Mouse (Mus musculus): ENCODE measurements around the gene Ip6k2. TPM values are rescaled to one million over a fixed set of nuclear protein-coding genes. Genes with fewer than 3 reads are reported as not detected.
A peak's percentile ranks its signal among the peaks of the same experiment; 100 is the strongest.

Ip6k2 gene
- polyA plus RNA-seq, 1 experiment from 2014 or later: 71.3 TPM

DNA sequence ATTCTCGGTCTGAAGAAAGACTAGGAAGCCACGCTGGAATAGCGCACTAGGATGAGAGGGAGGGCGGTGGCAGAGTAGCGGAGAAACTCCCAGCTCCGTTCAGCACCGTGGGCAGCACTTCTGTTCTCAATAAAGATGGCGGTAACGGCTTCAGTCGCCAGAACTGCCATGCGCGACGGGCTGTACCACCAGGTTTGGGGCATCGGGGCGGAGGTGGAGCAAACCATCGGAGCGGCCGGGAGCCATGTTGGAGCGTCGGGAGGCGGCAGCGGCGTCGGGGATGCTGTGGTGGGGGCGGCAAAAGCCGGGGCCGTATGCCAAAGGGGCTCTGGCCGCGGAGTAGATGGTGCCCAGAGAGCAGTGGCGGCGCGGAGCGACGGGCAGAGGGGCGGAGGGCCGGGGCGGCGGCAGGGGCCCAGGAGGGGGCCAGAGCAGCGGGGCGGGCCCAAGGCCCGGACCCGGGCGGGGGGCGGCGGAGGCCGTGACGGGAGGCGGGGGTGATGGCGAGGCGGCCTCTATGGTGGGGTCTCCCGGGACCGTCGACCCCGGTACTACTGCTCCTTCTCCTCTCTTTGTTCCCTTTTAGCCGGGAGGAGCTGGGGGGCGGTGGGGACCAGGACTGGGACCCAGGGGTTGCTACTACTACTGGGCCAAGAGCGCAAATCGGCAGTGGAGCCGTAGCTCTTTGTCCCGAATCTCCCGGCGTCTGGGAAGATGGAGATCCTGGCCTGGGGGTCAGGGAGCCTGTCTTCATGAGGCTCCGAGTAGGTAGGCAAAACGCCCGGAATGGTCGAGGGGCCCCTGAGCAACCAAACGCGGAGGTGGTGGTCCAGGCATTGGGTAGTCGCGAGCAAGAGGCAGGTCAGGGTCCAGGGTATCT, 42.5 kb downstream of the Ip6k2 start, which contains the start of gene Celsr3:
Gene Celsr3, plus strand, starts transcription at position 501 of the 880 bp plus-strand sequence.
- Histone ChIP-seq H3K27me3 (replicated peaks) (peaks cover 78% of the 10 kb centered on the region), H3K36me3 (no peaks in the 10 kb centered on the region), H3K4me1 (peaks cover 16% of the 10 kb centered on the region), H3K4me2 (peak within 1 kb of the TSS; percentile 90), H3K27ac (no peak within 1 kb of the TSS), H3K4me3 (replicated peaks) (peak within 1 kb of the TSS; percentile 43), H3K9ac (no peak within 1 kb of the TSS), H3K9me3 (no peaks in the 10 kb centered on the region)
- WGBS: 4% methylated on average over 51 of the region's 70 CpGs
- peak; percentile 71 for ATAC-seq (ENCODE audit: insufficient read depth, low FRiP score, low read depth)

- peak overlapping the region; percentile 43 for H3K4me3 ChIP-seq (replicated peaks)
- 0 out of 2 replicates have a peak, but pooled peaks have one; percentile 14 for ATAC-seq (ENCODE audit: insufficient read depth, low FRiP score, low read depth)
- WGBS: 3% methylated on average over 38 of the region's 39 CpGs
Observed at GRCm38 (mm10) chr9:108826700-108827340, 43.2 kb downstream of the Ip6k2 start.

DNA sequence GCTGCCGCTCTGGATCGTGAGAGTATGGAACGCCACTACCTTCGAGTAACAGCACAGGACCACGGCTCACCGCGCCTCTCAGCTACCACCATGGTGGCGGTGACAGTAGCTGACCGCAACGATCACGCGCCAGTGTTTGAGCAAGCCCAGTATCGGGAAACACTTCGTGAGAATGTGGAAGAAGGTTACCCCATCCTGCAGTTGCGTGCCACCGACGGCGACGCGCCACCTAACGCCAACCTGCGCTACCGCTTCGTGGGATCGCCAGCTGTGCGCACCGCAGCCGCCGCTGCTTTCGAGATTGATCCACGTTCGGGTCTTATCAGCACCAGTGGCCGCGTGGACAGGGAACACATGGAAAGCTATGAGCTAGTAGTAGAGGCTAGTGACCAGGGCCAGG, 43.9 kb downstream of the Ip6k2 start:
- H3K9ac ChIP-seq: no peak overlapping the region
- ATAC-seq (ENCODE audit: insufficient read depth, low FRiP score, low read depth): no peak
- 8% methylated on average over 34 of the region's 34 CpGs for WGBS

More at GRCm38 (mm10) chr9:108826700-108827340, 43.2 kb downstream of the Ip6k2 start:
- Histone ChIP-seq H3K4me2 (peak overlapping the region; percentile 90), H3K36me3 (no peaks in the 10 kb centered on the region), H3K27ac (no peak overlapping the region), H3K9me3 (no peaks in the 10 kb centered on the region), H3K4me1 (peaks cover 20% of the 10 kb centered on the region), H3K27me3 (replicated peaks) (peaks cover 84% of the 10 kb centered on the region), H3K9ac (no peak overlapping the region)

DNA sequence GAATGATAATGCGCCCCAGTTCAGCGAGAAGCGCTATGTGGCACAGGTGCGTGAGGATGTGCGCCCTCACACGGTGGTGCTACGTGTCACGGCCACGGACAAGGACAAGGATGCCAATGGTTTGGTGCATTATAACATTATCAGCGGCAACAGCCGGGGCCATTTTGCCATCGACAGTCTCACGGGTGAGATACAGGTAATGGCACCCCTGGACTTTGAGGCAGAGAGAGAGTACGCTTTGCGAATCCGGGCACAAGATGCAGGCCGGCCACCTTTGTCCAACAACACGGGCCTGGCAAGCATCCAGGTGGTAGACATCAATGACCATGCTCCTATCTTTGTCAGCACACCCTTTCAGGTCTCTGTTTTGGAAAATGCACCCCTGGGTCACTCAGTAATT, 44.3 kb downstream of the Ip6k2 start:
- peak overlapping the region; percentile 43; the same call in 1 of the 2 replicates for H3K4me3 ChIP-seq (replicated peaks)
- peak overlapping the region; percentile 90 for H3K4me2 ChIP-seq
- H3K36me3 ChIP-seq: no peaks in the 10 kb centered on the region
- peaks cover 24% of the 10 kb centered on the region for H3K4me1 ChIP-seq
- ATAC-seq (ENCODE audit: insufficient read depth, low FRiP score, low read depth): no peak
- peaks cover 93% of the 10 kb centered on the region for H3K27me3 ChIP-seq (replicated peaks)
- no peak overlapping the region for H3K27ac ChIP-seq
- no peak overlapping the region for H3K9ac ChIP-seq
- no peaks in the 10 kb centered on the region for H3K9me3 ChIP-seq
- WGBS: 64% methylated on average over 18 of the region's 18 CpGs

More for the DNA sequence above, 43.9 kb downstream of the Ip6k2 start:
- Histone ChIP-seq H3K4me2 (peak overlapping the region; percentile 90), H3K4me1 (peaks cover 24% of the 10 kb centered on the region), H3K36me3 (no peaks in the 10 kb centered on the region), H3K9me3 (no peaks in the 10 kb centered on the region), H3K4me3 (replicated peaks) (peak overlapping the region; percentile 43), H3K27ac (no peak overlapping the region), H3K27me3 (replicated peaks) (peaks cover 90% of the 10 kb centered on the region)

DNA sequence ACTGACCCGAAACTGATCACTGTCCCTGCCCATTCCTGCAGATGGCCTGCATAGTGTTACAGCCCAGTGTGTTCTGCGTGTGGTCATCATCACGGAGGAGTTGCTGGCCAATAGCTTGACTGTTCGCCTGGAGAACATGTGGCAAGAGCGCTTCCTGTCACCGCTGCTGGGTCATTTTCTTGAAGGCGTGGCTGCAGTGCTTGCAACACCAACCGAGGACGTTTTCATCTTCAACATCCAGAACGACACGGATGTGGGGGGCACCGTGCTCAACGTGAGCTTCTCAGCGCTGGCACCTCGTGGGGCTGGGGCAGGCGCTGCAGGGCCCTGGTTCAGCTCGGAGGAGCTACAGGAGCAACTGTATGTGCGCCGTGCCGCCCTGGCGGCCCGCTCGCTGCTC, 48.0 kb downstream of the Ip6k2 start:
- 5% methylated on average over 23 of the region's 23 CpGs for WGBS
- no peak overlapping the region for H3K27ac ChIP-seq
- peak overlapping the region; percentile 48 for H3K4me3 ChIP-seq (replicated peaks)
- H3K9me3 ChIP-seq: no peaks in the 10 kb centered on the region
- H3K9ac ChIP-seq: no peak overlapping the region
- ATAC-seq (ENCODE audit: insufficient read depth, low FRiP score, low read depth): no peak
- H3K27me3 ChIP-seq (replicated peaks): peaks cover 71% of the 10 kb centered on the region
- H3K4me1 ChIP-seq: peaks cover 17% of the 10 kb centered on the region
- no peaks in the 10 kb centered on the region for H3K36me3 ChIP-seq
- peak overlapping the region; percentile 95 for H3K4me2 ChIP-seq

DNA sequence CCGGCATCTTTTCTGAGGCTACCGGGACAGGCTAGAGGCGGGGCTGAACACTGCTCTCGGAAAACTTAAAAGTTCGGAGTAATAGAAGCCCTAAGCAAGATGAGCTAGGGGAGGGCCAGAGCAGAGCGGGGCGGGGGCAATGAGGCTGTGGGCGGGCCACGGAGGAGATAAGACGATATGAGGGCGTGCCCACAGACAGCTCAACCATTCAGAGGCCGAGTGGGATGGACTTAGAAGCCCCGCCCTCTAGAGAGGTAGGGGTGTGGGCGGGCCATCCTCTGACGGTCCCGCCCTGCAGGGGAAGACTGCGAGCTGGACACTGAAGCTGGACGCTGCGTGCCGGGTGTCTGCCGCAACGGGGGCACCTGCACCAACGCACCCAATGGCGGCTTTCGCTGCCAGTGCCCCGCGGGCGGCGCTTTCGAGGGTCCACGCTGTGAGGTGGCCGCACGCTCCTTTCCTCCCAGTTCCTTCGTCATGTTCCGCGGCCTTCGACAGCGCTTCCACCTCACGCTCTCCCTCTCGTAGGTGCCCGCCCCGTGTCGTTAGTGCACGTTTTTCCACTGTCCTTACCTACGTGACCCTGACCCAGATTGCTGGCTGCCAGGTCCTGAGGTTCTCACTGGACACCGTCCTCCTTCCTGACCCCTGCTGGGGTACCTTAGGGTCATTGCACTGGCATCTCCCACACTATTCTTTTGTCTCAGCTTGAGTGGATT, 49.0 kb downstream of the Ip6k2 start:
- Histone ChIP-seq H3K36me3 (no peaks in the 10 kb centered on the region), H3K4me3 (replicated peaks) (peak overlapping the region; percentile 48), H3K4me2 (peak overlapping the region; percentile 95), H3K27me3 (replicated peaks) (peaks cover 63% of the 10 kb centered on the region), H3K4me1 (peaks cover 12% of the 10 kb centered on the region), H3K9ac (no peak overlapping the region), H3K27ac (no peak overlapping the region), H3K9me3 (no peaks in the 10 kb centered on the region)
- 4% methylated on average over 46 of the region's 46 CpGs for WGBS
- peak; percentile 99 for ATAC-seq (ENCODE audit: insufficient read depth, low FRiP score, low read depth)

- ATAC-seq (ENCODE audit: insufficient read depth, low FRiP score, low read depth): peak; percentile 38; the same call in 1 of the 2 replicates
- no peaks in the 10 kb centered on the region for H3K27me3 ChIP-seq (replicated peaks)
- no peak overlapping the region for H3K4me3 ChIP-seq (replicated peaks)
- 0 out of 2 replicates have a peak, but pooled peaks cover 4% of the 10 kb centered on the region for H3K4me1 ChIP-seq
- no peaks in the 10 kb centered on the region for H3K36me3 ChIP-seq
- WGBS: 12% methylated on average over 14 of the region's 14 CpGs
- no peak overlapping the region for H3K9ac ChIP-seq
- H3K4me2 ChIP-seq: peak overlapping the region; percentile 42
- no peak overlapping the region for H3K27ac ChIP-seq
- no peaks in the 10 kb centered on the region for H3K9me3 ChIP-seq
Observed at GRCm38 (mm10) chr9:108842989-108843388, 59.4 kb downstream of the Ip6k2 start.

DNA sequence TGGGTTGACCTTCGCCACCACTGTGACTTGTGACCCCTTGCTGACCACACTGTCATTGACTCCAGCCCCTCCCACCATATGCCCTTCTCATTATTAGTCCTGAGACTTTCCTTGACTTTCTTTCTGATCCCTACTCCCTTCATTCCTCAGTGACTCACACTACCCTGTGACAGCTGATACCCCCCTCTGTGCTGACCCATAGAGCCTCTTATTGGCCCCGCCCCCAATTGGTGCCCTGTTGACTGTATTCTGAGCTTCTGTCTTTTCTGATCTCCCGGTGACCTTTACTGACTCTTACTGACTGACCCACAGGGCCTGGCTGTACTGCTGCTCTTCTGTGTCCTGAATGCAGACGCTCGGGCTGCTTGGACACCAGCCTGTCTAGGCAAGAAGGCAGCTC, 61.8 kb downstream of the Ip6k2 start:
- 65% methylated on average over 5 of the region's 5 CpGs for WGBS
- Histone ChIP-seq H3K27ac (no peak overlapping the region), H3K36me3 (no peaks in the 10 kb centered on the region), H3K4me1 (0 out of 2 replicates have a peak, but pooled peaks cover 4% of the 10 kb centered on the region), H3K9me3 (no peaks in the 10 kb centered on the region), H3K4me3 (replicated peaks) (no peak overlapping the region), H3K9ac (no peak overlapping the region), H3K4me2 (no peak overlapping the region), H3K27me3 (replicated peaks) (no peaks in the 10 kb centered on the region)
- no peak for ATAC-seq (ENCODE audit: insufficient read depth, low FRiP score, low read depth)

GRCm38 (mm10) chr9:108847374-108847773, 63.8 kb downstream of the Ip6k2 start:
- H3K4me3 ChIP-seq (replicated peaks): no peak overlapping the region
- ATAC-seq (ENCODE audit: insufficient read depth, low FRiP score, low read depth): no peak
- H3K4me1 ChIP-seq: 0 out of 2 replicates have a peak, but pooled peaks cover 4% of the 10 kb centered on the region
- H3K36me3 ChIP-seq: no peaks in the 10 kb centered on the region
- no peak overlapping the region for H3K9ac ChIP-seq
- no peak overlapping the region for H3K4me2 ChIP-seq
- no peak overlapping the region for H3K27ac ChIP-seq
- H3K27me3 ChIP-seq (replicated peaks): no peaks in the 10 kb centered on the region
- 78% methylated on average over 4 of the region's 4 CpGs for WGBS
- H3K9me3 ChIP-seq: no peaks in the 10 kb centered on the region

GRCm38 (mm10) chr9:108848419-108848818, 64.8 kb downstream of the Ip6k2 start:
- no peaks in the 10 kb centered on the region for H3K9me3 ChIP-seq
- no peak overlapping the region for H3K4me3 ChIP-seq (replicated peaks)
- H3K4me1 ChIP-seq: peaks cover 6% of the 10 kb centered on the region
- no peaks in the 10 kb centered on the region for H3K27me3 ChIP-seq (replicated peaks)
- H3K4me2 ChIP-seq: no peak overlapping the region
- 59% methylated on average over 17 of the region's 17 CpGs for WGBS
- no peak overlapping the region for H3K27ac ChIP-seq
- ATAC-seq (ENCODE audit: insufficient read depth, low FRiP score, low read depth): no peak
- no peak overlapping the region for H3K9ac ChIP-seq
- H3K36me3 ChIP-seq: no peaks in the 10 kb centered on the region

- Histone ChIP-seq H3K36me3 (no peaks in the 10 kb centered on the region; the same call in 1 of the 2 replicates), H3K27ac (peak within 1 kb of the TSS; percentile 88), H3K9me3 (no peaks in the 10 kb centered on the region), H3K9ac (peak within 1 kb of the TSS; percentile 40), H3K4me3 (replicated peaks) (peak within 1 kb of the TSS; percentile 66), H3K4me2 (peak within 1 kb of the TSS; percentile 85), H3K27me3 (replicated peaks) (no peaks in the 10 kb centered on the region), H3K4me1 (peaks cover 16% of the 10 kb centered on the region)
- WGBS: 77% methylated on average over 3 of the region's 3 CpGs
- no peak for ATAC-seq (ENCODE audit: insufficient read depth, low FRiP score, low read depth)
Observed at GRCm38 (mm10) chr9:108852976-108853375, 69.4 kb downstream of the Ip6k2 start, which contains the start of gene Slc26a6. Gene Slc26a6 (plus strand): TSS chr9:108853283.

All from stomach, embryonic 15.5 days (tissue).